Mouse (Mus musculus): ENCODE data around the gene Gm44790.
"Not testable (repeated sequence)": the region's sequence is repeated elsewhere in the genome, so short reads cannot be mapped to it uniquely, and the experiment has no call there.

The Gm44790 gene

GRCm38 (mm10) chr6:86485943-86486640 is 59.6 kb downstream of the Gm44790 start:
- Histone ChIP-seq H3K36me3 (ENCODE audit: insufficient read depth, low read length) (peaks cover 4% of the 10 kb centered on the region; the same call in 1 of the 2 replicates), H3K9me3 (ENCODE audit: low read length) (peaks cover 11% of the 10 kb centered on the region), H3K4me3 (replicated peaks; ENCODE audit: low read length) (0 out of 2 replicates have a peak overlapping the region, but pooled peaks have one; percentile 26), H3K27me3 (ENCODE audit: insufficient read depth, low read length) (no peaks in the 10 kb centered on the region), H3K4me1 (replicated peaks; ENCODE audit: low read depth, low read length) (peaks cover 39% of the 10 kb centered on the region)
- TF ChIP-seq NANOG (IDR thresholded peaks at IDR 0.05; ENCODE audit: borderline replicate concordance, low read length) (no peak), CTCF (conservative IDR thresholded peaks at IDR 0.05; ENCODE audit: low read length) (no peak), POU5F1 (IDR thresholded peaks at IDR 0.05; ENCODE audit: borderline replicate concordance, low read length) (no peak)

- Histone ChIP-seq H3K27me3 (ENCODE audit: insufficient read depth, low read length) (no peaks in the 10 kb centered on the region), H3K4me3 (replicated peaks; ENCODE audit: low read length) (peak overlapping the region; percentile 68), H3K4me1 (replicated peaks; ENCODE audit: low read depth, low read length) (peaks cover 38% of the 10 kb centered on the region), H3K36me3 (ENCODE audit: insufficient read depth, low read length) (peaks cover 4% of the 10 kb centered on the region; the same call in 1 of the 2 replicates), H3K9me3 (ENCODE audit: low read length) (peaks cover 11% of the 10 kb centered on the region)
- TF ChIP-seq CTCF (conservative IDR thresholded peaks at IDR 0.05; ENCODE audit: low read length) (no peak), POU5F1 (IDR thresholded peaks at IDR 0.05; ENCODE audit: borderline replicate concordance, low read length) (no peak), NANOG (IDR thresholded peaks at IDR 0.05; ENCODE audit: borderline replicate concordance, low read length) (no peak)
Measured at GRCm38 (mm10) chr6:86487358-86488148, 61.1 kb downstream of the Gm44790 start.

- Histone ChIP-seq H3K4me3 (replicated peaks; ENCODE audit: low read length) (peak overlapping the region; percentile 68), H3K9me3 (ENCODE audit: low read length) (peaks cover 11% of the 10 kb centered on the region), H3K4me1 (replicated peaks; ENCODE audit: low read depth, low read length) (peaks cover 43% of the 10 kb centered on the region), H3K36me3 (ENCODE audit: insufficient read depth, low read length) (peaks cover 4% of the 10 kb centered on the region; the same call in 1 of the 2 replicates), H3K27me3 (ENCODE audit: insufficient read depth, low read length) (no peaks in the 10 kb centered on the region)
- TF ChIP-seq POU5F1 (IDR thresholded peaks at IDR 0.05; ENCODE audit: borderline replicate concordance, low read length) (no peak), CTCF (conservative IDR thresholded peaks at IDR 0.05; ENCODE audit: low read length) (no peak), NANOG (IDR thresholded peaks at IDR 0.05; ENCODE audit: borderline replicate concordance, low read length) (no peak)
Measured at GRCm38 (mm10) chr6:86488149-86488485, 61.7 kb downstream of the Gm44790 start.

- Histone ChIP-seq H3K4me1 (replicated peaks; ENCODE audit: low read depth, low read length) (peaks cover 55% of the 10 kb centered on the region), H3K36me3 (ENCODE audit: insufficient read depth, low read length) (no peaks in the 10 kb centered on the region), H3K4me3 (replicated peaks; ENCODE audit: low read length) (no peak overlapping the region), H3K27me3 (ENCODE audit: insufficient read depth, low read length) (no peaks in the 10 kb centered on the region), H3K9me3 (ENCODE audit: low read length) (peaks cover 11% of the 10 kb centered on the region)
- TF ChIP-seq NANOG (IDR thresholded peaks at IDR 0.05; ENCODE audit: borderline replicate concordance, low read length) = no peak
- no peak for TF ChIP-seq POU5F1 (IDR thresholded peaks at IDR 0.05; ENCODE audit: borderline replicate concordance, low read length)
- no peak for TF ChIP-seq CTCF (conservative IDR thresholded peaks at IDR 0.05; ENCODE audit: low read length)
Measured at GRCm38 (mm10) chr6:86489945-86490344, 63.5 kb downstream of the Gm44790 start.

GRCm38 (mm10) chr6:86490413-86490812 is 64.0 kb downstream of the Gm44790 start:
- H3K27me3 ChIP-seq (ENCODE audit: insufficient read depth, low read length); H3K36me3 ChIP-seq (ENCODE audit: insufficient read depth, low read length); H3K4me3 ChIP-seq (replicated peaks; ENCODE audit: low read length): not testable (repeated sequence)
- H3K4me1 ChIP-seq (replicated peaks; ENCODE audit: low read depth, low read length) = peaks cover 55% of the 10 kb centered on the region
- peaks cover 11% of the 10 kb centered on the region for H3K9me3 ChIP-seq (ENCODE audit: low read length)

GRCm38 (mm10) chr6:86493469-86494263 is 67.2 kb downstream of the Gm44790 start:
- H3K4me3 ChIP-seq (replicated peaks; ENCODE audit: low read length) = no peak overlapping the region
- H3K36me3 ChIP-seq (ENCODE audit: insufficient read depth, low read length) = no peaks in the 10 kb centered on the region
- H3K4me1 ChIP-seq (replicated peaks; ENCODE audit: low read depth, low read length) = peaks cover 50% of the 10 kb centered on the region
- peaks cover 11% of the 10 kb centered on the region for H3K9me3 ChIP-seq (ENCODE audit: low read length)
- no peaks in the 10 kb centered on the region for H3K27me3 ChIP-seq (ENCODE audit: insufficient read depth, low read length)
- no peak for TF ChIP-seq POU5F1 (IDR thresholded peaks at IDR 0.05; ENCODE audit: borderline replicate concordance, low read length)
- TF ChIP-seq CTCF (conservative IDR thresholded peaks at IDR 0.05; ENCODE audit: low read length) = no peak
- TF ChIP-seq NANOG (IDR thresholded peaks at IDR 0.05; ENCODE audit: borderline replicate concordance, low read length) = no peak

- TF ChIP-seq CTCF (conservative IDR thresholded peaks at IDR 0.05; ENCODE audit: low read length) (peak; percentile 37), POU5F1 (IDR thresholded peaks at IDR 0.05; ENCODE audit: borderline replicate concordance, low read length) (no peak), NANOG (IDR thresholded peaks at IDR 0.05; ENCODE audit: borderline replicate concordance, low read length) (no peak)
Measured at GRCm38 (mm10) chr6:86494767-86495166, 68.3 kb downstream of the Gm44790 start.

More at GRCm38 (mm10) chr6:86494767-86495166, 68.3 kb downstream of the Gm44790 start:
- H3K9me3 ChIP-seq (ENCODE audit: low read length) = peaks cover 11% of the 10 kb centered on the region
- H3K4me3 ChIP-seq (replicated peaks; ENCODE audit: low read length) = no peak overlapping the region
- H3K4me1 ChIP-seq (replicated peaks; ENCODE audit: low read depth, low read length) = peaks cover 61% of the 10 kb centered on the region
- H3K36me3 ChIP-seq (ENCODE audit: insufficient read depth, low read length) = no peaks in the 10 kb centered on the region
- no peaks in the 10 kb centered on the region for H3K27me3 ChIP-seq (ENCODE audit: insufficient read depth, low read length)

All from E14TG2a.4 (cell line).